Mouse (Mus musculus) embryo, embryonic 11 days (tissue): ENCODE results near the gene Tnfrsf17.
"Not testable (repeated sequence)": the region's sequence is repeated elsewhere in the genome, so short reads cannot be mapped to it uniquely, and the experiment has no call there.

Source experiments
- DNase-seq: peaks from one replicate; pipeline ENCODE4 v3.0.0-alpha.2; 2015

The Tnfrsf17 gene

DNA sequence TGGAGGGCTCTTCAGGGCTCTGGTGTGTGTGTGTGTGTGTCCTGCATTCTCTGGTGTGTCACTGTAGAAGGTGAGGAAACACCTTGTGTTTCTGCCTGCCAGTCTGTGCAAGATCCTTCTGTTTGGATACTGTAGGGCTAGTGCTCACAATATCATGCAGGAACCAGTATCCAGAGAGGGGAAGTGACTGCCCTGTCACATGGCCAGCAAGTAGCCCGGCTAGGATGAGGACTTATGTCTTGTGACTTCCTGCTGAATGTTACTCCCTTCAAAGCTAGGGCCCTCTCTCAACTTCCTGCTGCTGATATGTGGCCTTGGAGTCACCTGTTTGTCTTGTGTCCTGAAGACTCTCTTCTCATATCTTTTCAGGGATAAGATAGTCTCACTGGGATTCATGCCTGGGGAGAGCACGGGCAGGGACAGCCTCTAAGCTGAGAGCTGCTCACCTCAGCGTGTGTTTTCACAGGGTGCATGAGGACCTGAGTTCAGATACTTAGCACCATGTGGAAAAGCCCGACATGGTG lies 29.7 kb downstream of the Tnfrsf17 start:
- no peak for DNase-seq

DNA sequence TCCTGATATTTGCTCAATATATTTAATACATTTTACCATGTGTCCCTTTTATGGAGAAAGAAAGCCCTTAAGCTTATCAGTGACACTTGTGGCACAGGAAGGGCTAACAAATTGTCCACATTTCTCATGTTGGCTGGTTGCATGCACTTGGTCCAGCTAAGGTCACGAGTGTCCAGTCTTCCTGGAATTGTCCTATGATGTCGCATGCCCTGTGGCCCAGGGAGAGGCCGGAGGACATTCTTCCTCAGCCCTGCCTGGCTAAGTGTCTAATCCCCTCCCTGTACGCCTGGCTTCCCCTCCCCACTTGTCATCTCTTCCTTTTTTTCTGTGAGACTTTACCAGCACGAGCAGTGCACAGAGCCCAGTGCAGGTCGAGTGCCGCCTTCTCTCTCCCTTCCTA lies 38.3 kb downstream of the Tnfrsf17 start:
- DNase-seq: no peak

DNA sequence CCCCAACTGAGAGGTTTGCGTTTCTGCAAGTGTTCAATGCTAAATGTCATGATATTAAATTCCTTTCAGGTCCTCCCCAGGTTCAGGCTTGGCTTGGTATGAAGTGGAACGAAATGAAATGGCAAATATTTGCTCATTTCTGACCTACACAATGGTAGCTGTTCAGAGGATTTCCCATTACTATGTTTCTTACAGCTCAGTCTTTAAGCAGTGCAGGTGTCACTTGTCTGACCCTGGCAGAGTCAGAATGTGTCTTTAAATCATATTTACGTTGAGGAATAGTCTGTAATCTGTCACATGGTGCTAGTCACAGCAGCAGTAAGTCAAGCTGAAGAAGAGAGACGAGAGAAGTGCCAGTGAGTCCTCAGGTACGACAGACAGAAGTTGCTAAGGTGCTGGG lies 45.6 kb downstream of the Tnfrsf17 start:
- no peak for DNase-seq

DNA sequence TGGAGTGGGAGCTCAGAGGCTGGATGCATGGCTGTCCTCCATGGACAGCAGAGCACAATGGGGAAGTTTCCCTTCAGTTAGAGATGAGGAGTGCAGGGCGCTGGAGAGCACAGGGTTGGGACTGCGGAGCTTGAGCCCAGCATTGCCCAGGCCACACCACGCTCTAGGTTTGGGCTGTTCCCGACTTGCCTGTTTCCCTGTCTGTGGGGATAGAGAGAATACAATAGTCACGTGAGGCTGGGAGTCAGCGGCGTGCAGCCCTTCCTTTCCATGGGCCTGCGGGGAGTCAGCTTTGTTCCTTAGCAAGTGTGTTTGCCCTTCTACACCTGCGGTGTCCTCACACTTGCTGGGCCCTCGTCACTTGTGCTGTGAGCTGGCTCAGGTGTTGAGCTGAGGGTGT lies 46.3 kb downstream of the Tnfrsf17 start:
- no peak for DNase-seq

DNA sequence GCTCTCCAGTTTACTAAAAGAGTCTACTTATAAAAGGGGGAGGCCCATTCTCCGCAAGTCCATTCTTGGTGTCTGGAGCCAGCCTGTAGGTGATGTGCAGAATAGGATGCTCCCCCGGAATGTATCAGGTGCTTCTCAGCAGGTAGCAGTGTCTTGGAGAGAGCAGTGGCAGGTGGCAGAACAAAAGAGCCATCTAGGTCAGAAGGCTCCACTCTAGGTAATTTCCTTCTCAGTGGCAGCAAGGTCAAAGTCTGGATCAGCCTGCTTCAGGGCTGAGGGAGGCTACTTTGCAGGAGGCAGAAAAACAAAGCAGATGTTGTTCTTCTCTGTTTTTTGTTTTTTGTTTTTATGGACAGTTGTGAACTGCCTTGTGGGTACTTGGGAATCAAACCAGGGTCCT lies 47.0 kb downstream of the Tnfrsf17 start:
- DNase-seq: not testable (repeated sequence)

DNA sequence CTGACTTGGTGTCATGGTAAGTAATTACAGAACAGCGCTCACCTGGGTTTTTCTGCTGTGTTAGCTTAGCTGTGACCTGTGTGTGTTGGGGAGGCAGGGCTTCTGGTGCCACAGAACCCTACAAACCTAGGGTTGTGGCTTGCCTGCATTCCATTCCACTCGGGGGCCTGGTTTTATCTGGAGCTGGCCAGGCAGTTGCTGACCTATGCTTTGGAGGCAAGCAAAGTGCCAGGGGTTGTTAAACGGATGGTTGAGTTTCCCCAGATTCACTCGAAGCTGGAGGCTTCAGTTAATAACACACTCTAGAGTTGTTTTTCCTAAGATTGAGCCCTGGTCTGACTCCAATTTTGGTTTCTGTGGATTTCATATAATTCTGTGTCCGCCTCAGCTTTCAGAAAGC lies 52.0 kb downstream of the Tnfrsf17 start:
- DNase-seq: no peak

DNA sequence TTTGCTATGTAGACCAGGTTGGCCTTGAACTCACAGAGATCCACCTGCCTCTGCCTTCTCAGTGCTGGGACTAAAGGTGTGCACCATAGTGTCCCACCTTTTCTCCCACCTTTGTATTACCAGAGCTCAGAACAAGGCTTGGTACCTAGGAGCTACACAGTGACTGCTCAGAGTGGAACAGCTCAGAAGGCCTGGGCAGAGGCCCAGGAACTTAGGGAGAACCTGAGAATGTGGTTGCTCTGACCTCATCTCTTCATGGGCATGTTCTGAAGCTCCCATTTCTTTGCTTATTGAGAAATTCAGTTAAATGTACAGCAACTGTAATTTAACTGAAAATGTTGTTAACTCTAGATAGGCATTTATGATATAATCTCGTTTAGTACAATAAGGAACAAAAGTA lies 53.2 kb downstream of the Tnfrsf17 start:
- no peak for DNase-seq

DNA sequence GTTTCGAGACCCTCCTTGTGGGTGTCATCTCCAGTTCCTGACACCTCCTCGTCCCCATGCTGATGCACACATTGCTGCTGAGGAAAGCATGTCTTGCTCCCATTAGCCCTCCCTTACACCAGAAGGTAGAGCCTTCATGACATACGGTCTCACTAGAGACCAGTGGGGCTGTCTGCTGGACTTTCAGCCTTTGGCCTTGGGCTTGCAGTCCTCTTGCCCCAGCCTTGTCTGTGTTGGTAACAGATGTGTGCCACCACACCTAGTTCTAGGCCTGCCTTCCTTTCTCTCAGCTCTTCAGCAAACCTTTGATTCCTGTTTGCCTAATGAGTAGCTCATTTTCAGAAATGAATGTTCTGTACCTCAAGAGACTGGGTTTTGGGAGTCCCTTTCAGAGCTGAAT lies 54.8 kb downstream of the Tnfrsf17 start:
- DNase-seq: no peak

DNA sequence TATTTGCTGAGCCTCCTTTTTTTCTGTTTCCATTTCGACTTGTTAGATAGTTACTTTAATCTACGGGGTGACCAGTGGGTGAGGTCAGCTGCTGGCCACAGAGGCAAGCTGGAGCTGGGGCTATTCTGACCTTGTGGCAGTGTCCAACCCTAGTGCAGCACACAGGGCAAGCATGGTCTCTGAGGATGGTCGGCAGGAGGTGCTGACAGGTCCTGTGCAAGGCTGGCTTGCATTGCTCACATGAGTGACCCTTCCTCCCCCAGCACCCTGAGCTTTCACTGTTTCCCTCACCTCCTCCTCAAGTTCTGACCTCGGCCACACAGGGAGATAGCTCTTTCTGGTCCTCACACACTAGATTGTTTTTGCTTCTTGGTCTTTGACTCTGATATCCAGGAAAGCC lies 55.5 kb downstream of the Tnfrsf17 start:
- no peak for DNase-seq

DNA sequence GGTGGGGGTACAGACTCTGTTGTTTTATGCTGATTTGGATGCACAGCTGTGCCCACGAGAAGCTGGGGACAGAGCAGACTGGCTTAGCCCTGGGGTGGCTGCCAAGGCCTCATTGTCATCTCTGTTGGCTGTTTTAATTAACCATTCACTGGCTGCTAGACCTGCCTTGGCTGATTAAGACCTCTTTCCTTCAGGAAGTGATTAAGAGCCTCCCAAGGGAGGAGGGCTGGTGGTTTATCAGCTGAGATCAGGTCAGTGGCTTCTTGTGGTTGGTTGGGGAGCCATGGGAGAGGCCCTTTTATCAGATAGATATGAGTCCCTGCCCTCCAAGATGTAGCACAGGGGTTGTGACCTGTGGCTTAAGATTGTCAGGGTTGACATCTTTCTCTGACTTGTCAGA lies 56.0 kb downstream of the Tnfrsf17 start:
- DNase-seq: peak; percentile 23
